Mouse (Mus musculus) testis, adult 10 weeks (tissue): ENCODE data around the gene Crlf1. TPM values are rescaled to one million over a fixed set of nuclear protein-coding genes. Genes with fewer than 3 reads are reported as not detected.

Source experiments
- polyA plus RNA-seq: library from polyadenylated mRNA; stranded (reverse); fragments of 350-450 nt; fragmentation: Illumina TruSeq; extraction: RNeasy Lipid Tissue Mini Kit (QIAGEN cat#74804); gene quantifications from one replicate; pipeline ENCODE4 v1.2.3, GENCODE M21; 2014; ENCODE audit warnings: low read depth, low replicate concordance

The Crlf1 gene
- polyA plus RNA-seq: 0.74 TPM

DNA sequence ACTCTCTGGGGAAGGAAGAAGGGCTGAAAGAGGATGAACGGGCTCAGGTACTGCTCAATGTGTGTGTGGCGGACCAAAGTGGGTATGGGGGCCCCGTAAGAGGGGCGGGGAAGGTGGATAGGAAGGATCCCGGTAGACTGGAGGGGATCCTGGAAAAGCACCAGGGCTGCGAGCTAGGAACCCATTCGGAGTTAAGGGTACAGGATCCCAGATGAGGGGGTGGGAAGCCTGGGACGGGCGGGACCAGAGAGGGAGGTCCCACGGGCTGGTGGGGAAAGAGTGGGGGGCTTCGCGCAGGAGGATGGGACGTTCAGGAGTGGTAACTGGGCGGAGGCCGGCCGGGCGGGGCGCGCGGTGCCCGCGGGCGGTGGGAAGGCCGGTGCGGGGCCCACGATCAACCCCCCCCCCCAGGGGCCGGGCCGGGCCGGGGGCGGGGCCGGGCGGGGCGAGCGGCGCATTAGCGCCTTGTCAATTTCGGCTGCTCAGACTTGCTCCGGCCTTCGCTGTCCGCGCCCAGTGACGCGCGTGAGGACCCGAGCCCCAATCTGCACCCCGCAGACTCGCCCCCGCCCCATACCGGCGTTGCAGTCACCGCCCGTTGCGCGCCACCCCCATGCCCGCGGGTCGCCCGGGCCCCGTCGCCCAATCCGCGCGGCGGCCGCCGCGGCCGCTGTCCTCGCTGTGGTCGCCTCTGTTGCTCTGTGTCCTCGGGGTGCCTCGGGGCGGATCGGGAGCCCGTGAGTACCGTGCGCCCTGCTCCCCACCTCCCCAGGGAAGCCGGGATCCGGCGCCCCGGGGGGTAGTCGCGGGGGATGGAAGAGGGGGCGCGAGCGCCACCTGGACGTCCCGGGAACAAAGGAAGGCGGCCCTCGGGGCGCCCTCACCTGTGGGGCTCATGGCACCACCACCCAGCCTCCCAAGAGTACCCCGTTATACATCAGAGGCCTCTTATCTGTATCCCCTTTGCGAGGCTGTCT is at the start of gene Crlf1:
TSS of gene Crlf1 (plus strand) at position 495 of the 977 bp plus-strand sequence.

DNA sequence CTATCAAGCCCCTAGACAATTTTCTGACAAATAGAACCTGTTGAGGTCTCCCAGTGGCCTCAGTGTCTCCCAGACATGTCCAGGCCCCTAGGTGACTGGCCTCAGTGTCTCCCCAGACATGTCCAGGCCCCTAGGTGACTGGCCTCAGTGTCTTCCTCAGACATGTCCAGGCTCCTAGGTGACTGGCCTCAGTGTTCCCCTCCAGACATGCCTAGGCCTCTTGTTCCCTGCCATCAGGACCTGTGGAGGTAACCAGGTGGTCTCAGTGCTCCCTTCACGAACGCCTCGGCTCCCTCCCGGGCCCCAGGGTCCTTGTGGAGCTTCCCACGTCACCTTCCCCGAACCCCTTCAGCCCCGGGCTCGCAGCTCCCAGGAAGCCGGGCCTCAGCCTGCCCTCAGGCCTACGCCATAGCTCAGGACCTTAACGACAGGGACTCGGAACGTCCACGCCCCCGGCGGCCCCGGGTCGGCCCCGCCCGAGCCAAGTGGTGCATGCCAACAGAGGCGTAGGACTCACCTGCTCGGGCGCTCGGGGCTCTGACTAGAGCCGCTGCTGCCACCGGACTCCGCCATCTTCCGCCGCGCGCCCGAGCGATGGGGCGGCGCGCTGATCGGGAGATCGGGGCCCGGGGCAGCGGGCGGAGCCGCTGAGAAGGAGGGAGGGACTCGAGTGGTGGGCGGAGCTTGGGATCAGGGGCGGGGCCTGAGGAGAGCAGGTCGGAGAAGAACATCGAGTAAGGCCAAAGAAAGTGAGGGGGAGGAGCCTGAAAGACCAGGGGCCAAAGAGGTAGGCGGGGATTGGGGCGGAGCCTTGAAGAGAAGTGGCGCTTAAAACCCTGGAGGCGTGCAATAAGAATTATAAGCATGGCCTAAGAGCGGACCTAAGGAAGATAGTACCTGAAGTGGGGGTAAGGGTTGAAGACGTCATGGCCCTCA is 16.4 kb upstream of the Crlf1 start, which contains the start of gene Klhl26:
TSS of gene Klhl26 (minus strand) at position 636 of the 936 bp plus-strand sequence.

DNA sequence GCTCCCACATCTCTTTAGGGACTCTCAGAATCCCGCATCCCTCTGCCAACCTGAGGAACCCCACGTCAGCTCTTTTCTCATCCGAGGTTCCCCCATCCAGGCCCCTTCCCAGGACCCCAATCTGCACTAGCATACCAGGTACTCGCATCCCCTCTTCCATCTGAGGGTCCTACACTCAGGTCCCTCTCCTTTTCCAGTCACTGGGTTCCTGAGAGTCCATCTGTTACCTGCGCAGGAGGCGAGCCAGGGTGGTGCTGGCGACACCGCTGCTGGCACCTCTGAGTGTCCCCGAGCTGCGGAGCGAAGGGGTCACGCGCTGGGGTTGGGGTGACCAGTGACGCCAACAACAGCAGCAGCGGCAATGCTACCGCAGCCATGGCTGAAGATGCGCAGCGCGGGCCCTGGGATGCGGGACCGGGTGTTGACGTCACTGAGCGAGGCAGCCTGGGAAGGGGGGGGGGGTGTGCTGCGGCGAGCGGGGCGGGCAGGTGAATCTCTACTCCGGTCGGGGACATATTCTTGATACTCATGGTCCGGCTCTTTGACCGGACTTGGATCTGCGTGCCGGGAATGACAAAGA is 5.9 kb upstream of the Crlf1 start, which contains the start of gene Tmem59l:
TSS of gene Tmem59l (minus strand) at position 418 of the 580 bp plus-strand sequence.

DNA sequence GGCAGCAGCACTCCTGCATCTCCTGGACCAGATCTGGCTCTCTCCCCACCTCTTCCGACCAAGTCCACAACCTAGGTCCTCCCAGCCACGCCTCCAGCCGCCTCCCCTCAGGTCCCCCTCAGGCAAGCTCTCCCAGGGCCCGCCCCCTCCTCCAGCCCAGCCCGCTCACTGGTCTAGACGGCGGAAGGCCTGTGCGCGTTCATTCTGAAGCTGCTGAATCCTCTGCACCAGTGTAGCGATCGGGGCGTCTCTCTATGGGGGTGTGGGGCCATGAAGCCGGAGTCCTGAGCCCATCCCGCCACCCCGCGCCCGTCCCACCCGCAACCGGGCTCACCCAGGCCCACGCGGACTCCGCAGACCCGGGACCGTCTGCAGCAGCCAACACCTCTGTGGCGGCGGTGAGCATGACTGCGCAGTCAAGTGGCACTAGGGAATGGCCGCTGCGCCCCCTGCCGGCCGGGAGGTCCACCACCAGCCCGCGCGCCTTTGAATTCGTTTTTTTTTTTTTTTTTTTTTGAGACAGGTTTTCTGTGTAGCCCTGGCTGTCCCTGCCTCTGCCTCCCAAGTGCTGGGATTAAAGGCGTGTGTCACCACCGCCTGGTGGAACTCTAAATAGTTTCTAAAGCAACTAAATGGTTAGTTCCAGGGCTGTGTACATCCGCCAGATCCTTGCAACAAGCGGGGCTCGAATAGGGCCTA is 13.5 kb downstream of the Crlf1 start, which contains the start of gene Rex1bd:
TSS of gene Rex1bd (minus strand) at position 425 of the 699 bp plus-strand sequence.

DNA sequence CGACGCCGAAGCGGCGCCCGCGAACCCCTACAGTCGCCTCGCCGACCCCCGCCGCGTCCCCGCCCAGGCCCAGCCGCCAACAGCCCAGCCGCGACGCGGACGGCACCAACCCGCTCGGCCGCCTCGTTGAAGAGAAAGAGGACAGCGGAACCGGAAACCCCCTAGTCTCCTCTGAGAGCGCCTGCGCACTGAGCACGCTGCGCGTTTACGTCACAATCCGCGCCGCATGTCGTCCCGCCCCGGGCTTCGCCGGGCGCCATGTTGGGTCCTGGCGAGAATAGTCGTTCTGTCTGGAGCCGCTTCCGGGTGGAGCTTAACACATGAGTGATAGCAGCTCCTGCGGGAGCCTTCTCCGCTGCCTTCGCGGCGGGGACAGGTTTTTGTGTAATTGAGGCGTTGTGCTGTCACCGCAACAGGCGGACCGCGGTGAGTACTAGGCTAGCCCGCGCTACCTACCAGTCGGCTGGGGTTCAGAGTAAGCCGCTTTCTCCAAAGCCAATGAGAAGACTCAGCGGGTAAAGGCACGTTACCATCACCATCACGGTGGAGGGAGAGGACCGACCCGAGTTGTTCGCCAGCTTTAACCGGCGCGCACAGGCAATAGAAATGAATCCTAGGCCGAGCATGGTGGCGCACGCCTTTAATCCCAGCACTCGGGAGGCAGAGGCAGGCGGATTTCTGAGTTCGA is 17.4 kb downstream of the Crlf1 start, which contains the start of gene Uba52:
TSS of gene Uba52 (minus strand) at position 574 of the 688 bp plus-strand sequence.

DNA sequence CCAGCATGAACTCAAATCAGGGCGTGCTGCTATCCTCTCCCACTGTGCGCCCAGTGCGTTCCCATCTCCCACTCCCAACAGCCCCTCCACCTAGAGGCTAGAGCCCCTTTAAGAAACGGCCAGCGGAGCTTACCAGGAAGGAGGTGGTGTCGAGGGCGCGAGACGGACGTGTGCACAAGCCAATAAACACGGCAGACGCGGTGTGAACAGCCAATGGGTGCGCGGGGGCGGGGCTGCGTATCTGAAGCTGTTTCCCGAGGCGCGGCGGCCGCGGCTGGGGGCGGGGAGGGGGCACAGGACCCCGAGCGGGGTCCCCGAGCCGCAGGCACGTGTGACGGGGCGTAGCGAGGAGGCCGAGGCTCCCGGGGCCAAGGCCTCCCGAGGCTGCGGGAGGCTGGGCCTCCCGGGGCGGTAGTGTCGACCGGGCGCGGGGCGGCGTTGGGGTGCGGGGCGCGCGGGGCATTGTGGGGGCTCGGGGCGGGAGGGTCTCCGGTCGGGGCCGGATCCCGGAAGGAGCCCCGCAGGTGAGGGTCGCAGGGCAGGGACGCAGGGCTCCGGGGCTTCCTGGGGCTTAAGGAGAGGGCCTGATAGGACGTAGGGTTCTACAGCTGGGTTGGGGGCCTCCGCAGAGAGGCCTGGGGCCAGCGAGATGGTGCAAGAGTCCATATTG is 34.7 kb downstream of the Crlf1 start, which contains the start of the genes Fkbp8 and Kxd1:
TSS of gene Fkbp8 (plus strand) at position 213 of the 670 bp plus-strand sequence.
TSS of gene Kxd1 (minus strand) at position 445 of the 670 bp plus-strand sequence.

DNA sequence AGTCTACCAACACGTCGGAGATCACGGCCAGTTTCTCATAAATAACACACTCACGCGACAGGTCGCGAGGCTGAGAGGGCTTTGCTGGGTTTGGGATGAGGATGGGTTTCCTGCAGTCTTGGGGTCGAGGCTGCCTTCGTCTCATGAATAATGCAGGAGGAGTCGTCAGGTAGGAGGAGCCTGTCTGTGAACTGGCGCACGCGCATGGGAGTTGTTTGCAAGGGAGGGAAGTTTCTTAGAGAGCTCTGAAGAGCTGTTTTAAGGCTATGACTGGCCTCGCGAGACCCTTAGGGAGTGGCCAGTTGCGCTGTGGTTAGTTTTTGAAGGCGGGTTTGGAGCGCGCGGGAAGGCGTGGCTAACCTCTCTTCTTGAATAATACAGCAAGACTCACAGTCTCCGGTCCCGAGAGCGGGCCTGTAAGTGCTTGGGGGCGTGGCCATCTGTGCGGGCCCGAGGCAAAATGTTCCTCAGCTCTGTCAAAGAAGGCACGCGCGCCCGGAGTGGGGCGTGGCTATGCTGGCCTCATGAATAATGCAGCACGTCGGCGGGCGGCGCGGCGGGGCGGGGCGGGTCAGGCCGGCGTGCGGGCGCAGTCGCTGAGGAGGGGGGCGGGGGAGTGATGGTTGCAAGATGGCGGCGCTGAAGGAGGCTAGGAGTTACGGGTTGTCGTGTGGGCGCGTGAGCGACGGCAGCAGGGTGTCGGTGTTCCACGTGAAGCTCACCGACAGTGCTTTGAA is 46.3 kb downstream of the Crlf1 start, which contains the start of gene Ell:
TSS of gene Ell (plus strand) at position 381 of the 737 bp plus-strand sequence.

Other genes starting within 250 kb of the Crlf1 start
- 0.17 TPM for gene Homer3, start 210.3 kb upstream of the Crlf1 start, polyA plus RNA-seq
- gene Ddx49, start 190.7 kb upstream of the Crlf1 start, polyA plus RNA-seq: 10.8 TPM
- 1.9 TPM for gene Cope, start 190.6 kb upstream of the Crlf1 start, polyA plus RNA-seq
- gene Cers1, start 177.4 kb upstream of the Crlf1 start, polyA plus RNA-seq: not detected
- not detected for gene Gdf1, start 163.3 kb upstream of the Crlf1 start, polyA plus RNA-seq
- 3.9 TPM for gene Upf1, start 139.9 kb upstream of the Crlf1 start, polyA plus RNA-seq
- 3.0 TPM for gene Comp, start 119.6 kb upstream of the Crlf1 start, polyA plus RNA-seq
- 1.0 TPM for gene Crtc1, start 53.6 kb upstream of the Crlf1 start, polyA plus RNA-seq
- 0.74 TPM for gene Klhl26, start 16.2 kb upstream of the Crlf1 start, polyA plus RNA-seq
- 1.8 TPM for gene Tmem59l, start 5.8 kb upstream of the Crlf1 start, polyA plus RNA-seq
- gene Rex1bd, start 13.6 kb downstream of the Crlf1 start, polyA plus RNA-seq: not detected
- 3.6 TPM for gene Uba52, start 17.6 kb downstream of the Crlf1 start, polyA plus RNA-seq
- gene Fkbp8, start 34.6 kb downstream of the Crlf1 start, polyA plus RNA-seq: 3.0 TPM
- gene Kxd1, start 34.8 kb downstream of the Crlf1 start, polyA plus RNA-seq: 6.7 TPM
- gene Ell, start 46.3 kb downstream of the Crlf1 start, polyA plus RNA-seq: 1.3 TPM
- gene Isyna1, start 101.2 kb downstream of the Crlf1 start, polyA plus RNA-seq: 0.83 TPM
- gene Ssbp4, start 115.7 kb downstream of the Crlf1 start, polyA plus RNA-seq: not detected
- not detected for gene Lrrc25, start 123.0 kb downstream of the Crlf1 start, polyA plus RNA-seq
- not detected for gene Gdf15, start 139.3 kb downstream of the Crlf1 start, polyA plus RNA-seq
- gene Pgpep1, start 167.2 kb downstream of the Crlf1 start, polyA plus RNA-seq: 1.2 TPM
- 1.1 TPM for gene Lsm4, start 180.1 kb downstream of the Crlf1 start, polyA plus RNA-seq
- 5.1 TPM for gene Jund, start 205.8 kb downstream of the Crlf1 start, polyA plus RNA-seq
- gene Iqcn, start 210.3 kb downstream of the Crlf1 start, polyA plus RNA-seq: 11.0 TPM
- not detected for gene Gm3336, start 225.4 kb downstream of the Crlf1 start, polyA plus RNA-seq
- gene Pde4c, start 230.6 kb downstream of the Crlf1 start, polyA plus RNA-seq: not detected